Mouse (Mus musculus): ENCODE results near the gene Tmem150b. TPM values are rescaled to one million over a fixed set of nuclear protein-coding genes. Genes with fewer than 3 reads are reported as not detected.

Gene Tmem150b
- polyA plus RNA-seq, 1 experiment from 2014 or later, result 0.24 TPM

GRCm38 (mm10) chr7:4744886-4745285, 19.8 kb upstream of the Tmem150b start:
- no peak overlapping the region for H3K4me3 ChIP-seq

GRCm38 (mm10) chr7:4743354-4743753, 18.3 kb upstream of the Tmem150b start:
- no peak for ATAC-seq (ENCODE audit: insufficient number of reproducible peaks, insufficient read depth, low FRiP score, low TSS enrichment, low read depth)
- peaks cover 24% of the 10 kb centered on the region for H3K4me1 ChIP-seq
- 72% methylated on average over 2 of the region's 2 CpGs for WGBS
- peaks cover 50% of the 10 kb centered on the region for H3K36me3 ChIP-seq
- no peaks in the 10 kb centered on the region for H3K27me3 ChIP-seq
- no peak overlapping the region for H3K4me3 ChIP-seq
- H3K4me2 ChIP-seq, result no peak overlapping the region
- H3K9me3 ChIP-seq, result no peaks in the 10 kb centered on the region
- no peak overlapping the region for H3K27ac ChIP-seq
- no peak overlapping the region for H3K9ac ChIP-seq

More at GRCm38 (mm10) chr7:4744886-4745285, 19.8 kb upstream of the Tmem150b start:
- Histone ChIP-seq H3K4me1 (peaks cover 17% of the 10 kb centered on the region), H3K27ac (no peak overlapping the region), H3K27me3 (no peaks in the 10 kb centered on the region), H3K9ac (no peak overlapping the region), H3K9me3 (no peaks in the 10 kb centered on the region), H3K36me3 (peaks cover 53% of the 10 kb centered on the region), H3K4me2 (no peak overlapping the region)
- WGBS, result 94% methylated on average over 6 of the region's 6 CpGs
- no peak for ATAC-seq (ENCODE audit: insufficient number of reproducible peaks, insufficient read depth, low FRiP score, low TSS enrichment, low read depth)

- Histone ChIP-seq H3K4me2 (no peak overlapping the region), H3K4me1 (peaks cover 24% of the 10 kb centered on the region), H3K27me3 (no peaks in the 10 kb centered on the region), H3K27ac (no peak overlapping the region), H3K36me3 (peaks cover 50% of the 10 kb centered on the region), H3K9ac (peak overlapping the region; percentile 52; the same call in 1 of the 2 replicates), H3K4me3 (no peak overlapping the region), H3K9me3 (no peaks in the 10 kb centered on the region)
- 89% methylated on average over 6 of the region's 6 CpGs for WGBS
- no peak for ATAC-seq (ENCODE audit: insufficient number of reproducible peaks, insufficient read depth, low FRiP score, low TSS enrichment, low read depth)
Observed at GRCm38 (mm10) chr7:4742482-4742819, 17.4 kb upstream of the Tmem150b start.

DNA sequence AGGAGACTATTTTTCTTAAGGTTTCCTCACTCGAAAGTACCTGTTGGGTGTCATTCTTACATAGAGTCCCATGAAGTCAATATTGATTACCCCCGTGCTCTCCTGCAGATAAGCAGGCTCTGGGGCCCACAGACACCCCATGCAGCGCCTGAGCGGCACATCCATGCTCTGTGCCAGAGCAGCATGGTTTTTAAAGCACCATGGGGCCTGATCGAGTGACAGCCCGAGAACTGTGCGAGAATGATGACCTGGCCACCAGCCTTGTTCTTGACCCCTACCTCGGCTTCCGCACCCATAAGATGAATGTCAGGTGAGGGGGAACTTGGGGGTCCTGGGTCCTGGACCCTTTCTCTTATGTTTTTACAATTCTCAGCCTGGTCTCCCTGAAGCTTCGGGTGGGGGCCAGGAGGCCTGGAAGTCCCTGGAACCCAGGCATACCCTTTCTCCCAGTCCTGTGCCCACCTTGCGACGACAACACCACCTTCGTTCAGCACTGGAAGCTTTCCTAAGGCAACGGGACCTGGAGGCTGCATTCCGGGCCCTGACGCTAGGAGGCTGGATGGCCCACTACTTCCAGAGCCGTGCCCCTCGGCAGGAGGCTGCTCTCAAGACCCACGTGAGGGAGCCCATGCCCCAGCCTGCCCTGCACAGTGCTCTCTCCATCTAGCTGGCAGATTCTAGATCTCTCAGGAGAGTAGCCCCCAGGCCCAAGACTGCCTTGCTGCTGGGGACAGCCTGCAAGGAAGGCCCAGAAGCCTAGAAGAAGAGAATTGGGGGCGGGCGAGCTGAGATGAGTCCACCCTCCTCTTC, 16.8 kb upstream of the Tmem150b start:
- Histone ChIP-seq H3K36me3 (peaks cover 46% of the 10 kb centered on the region), H3K4me2 (peak overlapping the region; percentile 82), H3K9ac (peak overlapping the region; percentile 89), H3K4me3 (peak overlapping the region; percentile 75; the same call in 1 of the 2 replicates), H3K27me3 (no peaks in the 10 kb centered on the region), H3K4me1 (peaks cover 24% of the 10 kb centered on the region), H3K27ac (0 out of 2 replicates have a peak overlapping the region, but pooled peaks have one; percentile 92), H3K9me3 (no peaks in the 10 kb centered on the region)
- WGBS, result 85% methylated on average over 21 of the region's 21 CpGs
- ATAC-seq (ENCODE audit: insufficient number of reproducible peaks, insufficient read depth, low FRiP score, low TSS enrichment, low read depth), result no peak

- peak overlapping the region; percentile 89 for H3K9ac ChIP-seq
- no peaks in the 10 kb centered on the region for H3K9me3 ChIP-seq
- H3K4me2 ChIP-seq, result peak overlapping the region; percentile 82
- H3K27ac ChIP-seq, result peak overlapping the region; percentile 92
- H3K4me3 ChIP-seq, result peak overlapping the region; percentile 75
- H3K4me1 ChIP-seq, result peaks cover 24% of the 10 kb centered on the region
- H3K27me3 ChIP-seq, result no peaks in the 10 kb centered on the region
- no peak for ATAC-seq (ENCODE audit: insufficient number of reproducible peaks, insufficient read depth, low FRiP score, low TSS enrichment, low read depth)
- WGBS, result 10% methylated on average over 4 of the region's 4 CpGs
- peaks cover 39% of the 10 kb centered on the region for H3K36me3 ChIP-seq
Observed at GRCm38 (mm10) chr7:4741151-4741550, 16.1 kb upstream of the Tmem150b start.

- WGBS, result under 1% methylated on average over 14 of the region's 14 CpGs
- no peak; the same call in 1 of the 2 replicates for ATAC-seq (ENCODE audit: insufficient number of reproducible peaks, insufficient read depth, low FRiP score, low TSS enrichment, low read depth)
- Histone ChIP-seq H3K4me3 (peak overlapping the region; percentile 75), H3K36me3 (peaks cover 30% of the 10 kb centered on the region), H3K27me3 (no peaks in the 10 kb centered on the region), H3K27ac (peak overlapping the region; percentile 92), H3K4me1 (peaks cover 24% of the 10 kb centered on the region), H3K9ac (peak overlapping the region; percentile 89), H3K9me3 (no peaks in the 10 kb centered on the region), H3K4me2 (peak overlapping the region; percentile 82)
Observed at GRCm38 (mm10) chr7:4740309-4740727, 15.3 kb upstream of the Tmem150b start.

GRCm38 (mm10) chr7:4739544-4740275, 14.7 kb upstream of the Tmem150b start, which contains the start of gene Kmt5c:
TSS of gene Kmt5c (plus strand) at chr7:4740115.
- H3K27ac ChIP-seq, result peak within 1 kb of the TSS; percentile 92
- ATAC-seq (ENCODE audit: insufficient number of reproducible peaks, insufficient read depth, low FRiP score, low TSS enrichment, low read depth), result peak; percentile 99
- H3K36me3 ChIP-seq, result peaks cover 27% of the 10 kb centered on the region
- H3K27me3 ChIP-seq, result no peaks in the 10 kb centered on the region
- H3K4me1 ChIP-seq, result peaks cover 24% of the 10 kb centered on the region
- no peaks in the 10 kb centered on the region for H3K9me3 ChIP-seq
- H3K4me3 ChIP-seq, result peak within 1 kb of the TSS; percentile 75
- under 1% methylated on average over 38 of the region's 44 CpGs for WGBS
- peak within 1 kb of the TSS; percentile 89 for H3K9ac ChIP-seq
- H3K4me2 ChIP-seq, result peak within 1 kb of the TSS; percentile 82

- H3K9me3 ChIP-seq, result no peaks in the 10 kb centered on the region
- WGBS, result 52% methylated on average over 10 of the region's 10 CpGs
- no peak for ATAC-seq (ENCODE audit: insufficient number of reproducible peaks, insufficient read depth, low FRiP score, low TSS enrichment, low read depth)
- H3K9ac ChIP-seq, result peak overlapping the region; percentile 65
- no peaks in the 10 kb centered on the region for H3K27me3 ChIP-seq
- H3K4me1 ChIP-seq, result peaks cover 24% of the 10 kb centered on the region
- peak overlapping the region; percentile 75 for H3K4me3 ChIP-seq
- peak overlapping the region; percentile 86 for H3K27ac ChIP-seq
- H3K36me3 ChIP-seq, result peaks cover 22% of the 10 kb centered on the region
- peak overlapping the region; percentile 65 for H3K4me2 ChIP-seq
Observed at GRCm38 (mm10) chr7:4739041-4739543, 14.0 kb upstream of the Tmem150b start.

- no peaks in the 10 kb centered on the region for H3K36me3 ChIP-seq
- H3K9me3 ChIP-seq, result no peaks in the 10 kb centered on the region
- no peak overlapping the region for H3K4me3 ChIP-seq
- WGBS, result 63% methylated on average over 6 of the region's 6 CpGs
- H3K9ac ChIP-seq, result no peak overlapping the region
- no peak overlapping the region for H3K4me2 ChIP-seq
- H3K4me1 ChIP-seq, result no peaks in the 10 kb centered on the region
- H3K27ac ChIP-seq, result no peak overlapping the region
- no peak for ATAC-seq (ENCODE audit: insufficient number of reproducible peaks, insufficient read depth, low FRiP score, low TSS enrichment, low read depth)
- H3K27me3 ChIP-seq, result no peaks in the 10 kb centered on the region
Observed at GRCm38 (mm10) chr7:4732968-4733392, 7.9 kb upstream of the Tmem150b start.

DNA sequence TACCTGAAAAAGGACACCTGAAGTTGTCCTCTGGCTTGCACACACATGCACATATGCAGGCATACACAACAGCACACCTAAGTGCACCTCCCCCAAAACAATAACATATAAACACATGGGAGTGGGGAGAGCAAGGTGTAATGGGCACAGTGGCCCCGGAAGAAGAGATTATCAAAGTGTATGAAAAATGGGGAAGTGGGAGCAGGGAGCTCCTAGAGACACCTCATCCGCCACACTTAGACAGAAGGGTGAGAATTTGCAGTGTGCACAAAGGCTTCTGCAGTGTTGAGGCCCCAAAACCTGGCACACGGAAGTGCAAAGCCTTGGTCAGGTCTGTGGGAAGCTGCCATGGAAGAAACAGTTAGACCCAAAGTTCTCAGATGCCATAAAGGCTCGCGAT, 6.0 kb upstream of the Tmem150b start:
- H3K27ac ChIP-seq, result no peak overlapping the region
- 82% methylated on average over 5 of the region's 5 CpGs for WGBS
- H3K4me3 ChIP-seq, result no peak overlapping the region
- no peak for ATAC-seq (ENCODE audit: insufficient number of reproducible peaks, insufficient read depth, low FRiP score, low TSS enrichment, low read depth)
- no peaks in the 10 kb centered on the region for H3K9me3 ChIP-seq
- no peak overlapping the region for H3K4me2 ChIP-seq
- H3K4me1 ChIP-seq, result no peaks in the 10 kb centered on the region
- H3K27me3 ChIP-seq, result no peaks in the 10 kb centered on the region
- no peaks in the 10 kb centered on the region for H3K36me3 ChIP-seq
- 0 out of 2 replicates have a peak overlapping the region, but pooled peaks have one; percentile 3 for H3K9ac ChIP-seq

DNA sequence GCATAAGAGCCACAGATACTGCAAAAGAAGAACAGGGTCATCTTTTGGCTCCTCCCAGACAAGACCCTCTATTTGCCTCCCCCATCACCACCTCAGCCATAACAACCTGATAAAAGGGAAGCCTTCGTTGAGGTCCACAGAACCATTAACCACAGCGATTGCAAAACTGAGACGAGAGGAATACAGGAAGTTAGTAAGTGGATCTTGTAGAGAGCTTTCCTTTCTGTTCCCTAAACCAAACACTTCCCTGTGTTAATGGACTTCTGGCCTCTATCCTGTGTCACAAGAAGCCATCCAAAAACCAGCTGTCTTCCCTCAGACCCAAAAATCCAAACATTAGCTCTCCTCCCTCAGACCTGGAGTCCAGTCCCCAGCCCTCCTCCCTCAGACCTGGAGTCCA, 690 bp downstream of the Tmem150b start:
- Histone ChIP-seq H3K4me3 (no peak overlapping the region), H3K9ac (no peak overlapping the region), H3K27ac (no peak overlapping the region), H3K36me3 (no peaks in the 10 kb centered on the region), H3K9me3 (no peaks in the 10 kb centered on the region), H3K4me2 (no peak overlapping the region), H3K27me3 (no peaks in the 10 kb centered on the region), H3K4me1 (no peaks in the 10 kb centered on the region)
- no peak for ATAC-seq (ENCODE audit: insufficient number of reproducible peaks, insufficient read depth, low FRiP score, low TSS enrichment, low read depth)
- 72% methylated on average over 3 of the region's 3 CpGs for WGBS
